Mouse (Mus musculus): ENCODE results near the gene Tenm4. TPM values are rescaled to one million over a fixed set of nuclear protein-coding genes. Genes with fewer than 3 reads are reported as not detected.

Gene Tenm4
- total and polyA plus RNA-seq, 3 experiments: 9.2 to 15.2 TPM; not detected in 1

- DNase-seq (ENCODE audit: low read depth, low spot score): no peak
- no peaks in the 10 kb centered on the region for H3K4me1 ChIP-seq (ENCODE audit: control insufficient read depth in 1 of 2, insufficient read depth in 2 of 2, low read length in 2 of 2)
- no peaks in the 10 kb centered on the region for H3K79me2 ChIP-seq (ENCODE audit: control insufficient read depth, insufficient read depth, low read length, poor library complexity)
- no peak overlapping the region for H3K4me3 ChIP-seq (ENCODE audit: control insufficient read depth in 1 of 2, insufficient read depth in 1 of 2, low read depth in 2 of 2, low read length in 2 of 2)
- H3K27ac ChIP-seq (ENCODE audit: control insufficient read depth, low read depth, low read length): no peak overlapping the region
- H3K27me3 ChIP-seq (ENCODE audit: control insufficient read depth in 1 of 2, insufficient read depth in 2 of 2, low read length in 2 of 2): no peaks in the 10 kb centered on the region
- no peak overlapping the region for H3K9ac ChIP-seq (ENCODE audit: control insufficient read depth, low read depth, low read length, poor library complexity, severe bottlenecking)
- H3K36me3 ChIP-seq (ENCODE audit: control insufficient read depth in 1 of 2, insufficient read depth in 2 of 2, low read length in 2 of 2): no peaks in the 10 kb centered on the region
- TF ChIP-seq GABPA (IDR thresholded peaks at IDR 0.05; ENCODE audit: low read depth, low read length) (no peak), ZMIZ1 (IDR thresholded peaks at IDR 0.05; ENCODE audit: low read depth, low read length) (no peak), NRF1 (IDR thresholded peaks at IDR 0.05; ENCODE audit: insufficient read depth, low read depth, low read length, poor library complexity, severe bottlenecking) (no peak), MEF2A (IDR thresholded peaks at IDR 0.05; ENCODE audit: extremely low read depth, insufficient replicate concordance, low read depth, low read length, poor library complexity, severe bottlenecking) (no peak), ZNF384 (IDR thresholded peaks at IDR 0.05; ENCODE audit: low read depth, low read length) (no peak), POLR2AphosphoS5 (IDR thresholded peaks at IDR 0.05; ENCODE audit: borderline replicate concordance, low read depth, low read length) (no peak), CHD2 (IDR thresholded peaks at IDR 0.05; ENCODE audit: low read length) (no peak), JUND (IDR thresholded peaks at IDR 0.05; ENCODE audit: low read depth, low read length) (no peak), USF2 (IDR thresholded peaks at IDR 0.05; ENCODE audit: borderline replicate concordance in 1 of 2, insufficient read depth in 1 of 2, low read depth in 1 of 2, low read length in 2 of 2) (no peak)
- H3K9me3 ChIP-seq (replicated peaks; ENCODE audit: insufficient read depth, low read length): no peaks in the 10 kb centered on the region
These were observed 130.8 kb downstream of the Tenm4 start for GRCm38 (mm10) chr7:96301813-96302212.

GRCm38 (mm10) chr7:96303963-96304362 lies 132.9 kb downstream of the Tenm4 start:
- H3K4me3 ChIP-seq (ENCODE audit: control insufficient read depth in 1 of 2, insufficient read depth in 1 of 2, low read depth in 2 of 2, low read length in 2 of 2): no peak overlapping the region
- H3K27me3 ChIP-seq (ENCODE audit: control insufficient read depth in 1 of 2, insufficient read depth in 2 of 2, low read length in 2 of 2): no peaks in the 10 kb centered on the region
- H3K4me1 ChIP-seq (ENCODE audit: control insufficient read depth in 1 of 2, insufficient read depth in 2 of 2, low read length in 2 of 2): no peaks in the 10 kb centered on the region
- no peaks in the 10 kb centered on the region for H3K79me2 ChIP-seq (ENCODE audit: control insufficient read depth, insufficient read depth, low read length, poor library complexity)
- DNase-seq (ENCODE audit: low read depth, low spot score): no peak
- no peak overlapping the region for H3K27ac ChIP-seq (ENCODE audit: control insufficient read depth, low read depth, low read length)
- H3K9me3 ChIP-seq (replicated peaks; ENCODE audit: insufficient read depth, low read length): no peaks in the 10 kb centered on the region
- no peaks in the 10 kb centered on the region for H3K36me3 ChIP-seq (ENCODE audit: control insufficient read depth in 1 of 2, insufficient read depth in 2 of 2, low read length in 2 of 2)
- TF ChIP-seq SMC3 (IDR thresholded peaks at IDR 0.05; ENCODE audit: low read depth, low read length) (no peak), SIN3A (IDR thresholded peaks at IDR 0.05; ENCODE audit: low read length) (no peak), USF1 (IDR thresholded peaks at IDR 0.05; ENCODE audit: low read depth, low read length) (no peak), MAX (IDR thresholded peaks at IDR 0.05; ENCODE audit: low read length) (no peak), HCFC1 (IDR thresholded peaks at IDR 0.05; ENCODE audit: low read depth, low read length) (no peak), NRF1 (IDR thresholded peaks at IDR 0.05; ENCODE audit: insufficient read depth, low read depth, low read length, poor library complexity, severe bottlenecking) (no peak), MYC (IDR thresholded peaks at IDR 0.05; ENCODE audit: low read depth, low read length) (no peak), CHD1 (IDR thresholded peaks at IDR 0.05; ENCODE audit: low read depth, low read length) (no peak), ZNF384 (IDR thresholded peaks at IDR 0.05; ENCODE audit: low read depth, low read length) (no peak), TAL1 (IDR thresholded peaks at IDR 0.05; ENCODE audit: low read length) (no peak), GATA1 (IDR thresholded peaks at IDR 0.05; ENCODE audit: low read depth, low read length) (no peak), ZC3H11A (IDR thresholded peaks at IDR 0.05; ENCODE audit: low read depth, low read length) (no peak), MAZ (IDR thresholded peaks at IDR 0.05; ENCODE audit: low read depth, low read length) (no peak), UBTF (IDR thresholded peaks at IDR 0.05; ENCODE audit: borderline replicate concordance, insufficient read depth, low read depth, low read length) (no peak)
- H3K9ac ChIP-seq (ENCODE audit: control insufficient read depth, low read depth, low read length, poor library complexity, severe bottlenecking): no peak overlapping the region
